Mouse (Mus musculus) midbrain, embryonic 10.5 days (tissue): ENCODE measurements at regions not wholly inside any gene's neighbourhood (a gene's known extent, or its start where the extent isn't known, plus 50 kb on each side); places are given as distances from the start of the nearest gene placed in this dataset.

Source experiments
- DNase-seq: peaks from one replicate; pipeline ENCODE4 v3.0.0-alpha.2; 2017; ENCODE audit warnings: low spot score
- H3K27ac ChIP-seq: fragments of 300-500 bp; sonication (generic); replicated peaks from 2 replicates; pipeline ENCODE4 v1.5.1; 2016; ENCODE audit warnings: mild to moderate bottlenecking
- H3K27me3 ChIP-seq: fragments of 300-500 bp; sonication (generic); 2 replicates; pipeline ENCODE4 v1.6.1; 2016; ENCODE audit warnings: low read depth, mild to moderate bottlenecking; ENCODE audit not compliant: poor library complexity, severe bottlenecking
- H3K36me3 ChIP-seq: fragments of 300-500 bp; sonication (generic); 2 replicates; pipeline ENCODE4 v1.6.1; 2016; ENCODE audit warnings: mild to moderate bottlenecking, moderate library complexity
- H3K4me1 ChIP-seq: fragments of 300-500 bp; sonication (generic); 2 replicates; pipeline ENCODE4 v1.6.1; 2016
- H3K4me3 ChIP-seq: fragments of 300-500 bp; sonication (generic); 2 replicates; pipeline ENCODE4 v1.5.1; 2016; ENCODE audit warnings: mild to moderate bottlenecking, moderate library complexity
- H3K9me3 ChIP-seq: fragments of 300-500 bp; sonication (generic); replicated peaks from 2 replicates; pipeline ENCODE4 v1.6.1; 2016; ENCODE audit warnings: mild to moderate bottlenecking
- WGBS: fragments of 180-500 bp; shearing (Covaris S2); methylation state at CpG from one replicate; pipeline ENCODE4 v1.1.7; 2016; 5-methylcytosine and 5-hydroxymethylcytosine counted together

DNA sequence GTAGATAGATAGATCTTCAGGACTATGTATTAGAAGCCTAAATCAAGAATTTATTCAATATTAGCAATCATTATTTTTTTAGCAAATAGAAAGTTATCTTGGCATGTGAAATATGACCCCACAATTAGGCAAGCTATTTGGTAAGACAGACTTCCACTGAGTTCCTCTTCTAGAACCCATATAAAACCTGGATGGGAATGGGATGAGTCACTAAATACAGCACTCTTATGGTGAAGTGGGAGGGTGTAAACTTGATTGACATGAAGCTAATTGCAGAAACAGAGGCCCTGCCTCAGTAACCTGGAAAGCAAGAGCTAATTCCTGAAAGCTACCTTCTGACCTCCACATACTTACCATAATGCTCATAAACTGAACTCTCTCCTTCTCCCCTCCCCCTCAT is 723.2 kb upstream of the Zeb2 start:
- Histone ChIP-seq H3K36me3 (no peaks in the 10 kb centered on the region), H3K27me3 (no peaks in the 10 kb centered on the region), H3K4me1 (no peaks in the 10 kb centered on the region), H3K9me3 (no peaks in the 10 kb centered on the region), H3K4me3 (no peak overlapping the region), H3K27ac (no peak overlapping the region)
- DNase-seq: no peak

DNA sequence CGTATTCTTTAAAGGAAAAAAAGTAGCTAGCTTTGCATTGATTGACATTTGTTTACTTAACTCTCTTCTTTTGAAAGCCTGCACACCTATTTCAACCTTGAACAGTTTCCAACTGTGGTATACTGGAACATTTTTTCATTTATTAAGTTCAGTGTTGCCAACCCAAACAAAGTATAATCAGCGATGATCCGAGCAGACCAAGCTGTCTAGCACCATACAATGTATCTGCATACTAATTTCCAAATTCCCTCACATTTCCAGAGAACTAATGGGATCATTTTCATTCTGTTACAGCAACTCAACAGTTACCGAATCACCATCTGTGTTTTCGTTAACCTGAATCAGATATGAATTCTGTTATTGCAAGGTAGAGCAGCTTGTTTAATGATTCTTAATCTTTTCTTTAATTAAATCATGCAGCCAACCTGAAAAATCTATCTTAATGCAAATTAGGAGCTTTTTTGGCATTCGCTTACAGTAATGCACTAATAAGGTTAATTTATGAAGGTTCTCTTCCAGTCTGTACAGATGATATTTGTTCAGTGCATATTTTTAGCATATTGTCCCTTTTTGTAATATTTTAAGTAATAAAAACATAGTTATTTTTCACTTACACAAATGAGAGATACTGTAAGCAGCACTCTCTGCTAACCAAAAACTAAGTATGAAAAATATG is 719.5 kb upstream of the Zeb2 start:
- DNase-seq: no peak
- Histone ChIP-seq H3K4me3 (no peak overlapping the region), H3K36me3 (no peaks in the 10 kb centered on the region), H3K27ac (no peak overlapping the region), H3K4me1 (no peaks in the 10 kb centered on the region), H3K9me3 (no peaks in the 10 kb centered on the region), H3K27me3 (no peaks in the 10 kb centered on the region)
- WGBS: 91% methylated on average over 6 of the region's 6 CpGs

DNA sequence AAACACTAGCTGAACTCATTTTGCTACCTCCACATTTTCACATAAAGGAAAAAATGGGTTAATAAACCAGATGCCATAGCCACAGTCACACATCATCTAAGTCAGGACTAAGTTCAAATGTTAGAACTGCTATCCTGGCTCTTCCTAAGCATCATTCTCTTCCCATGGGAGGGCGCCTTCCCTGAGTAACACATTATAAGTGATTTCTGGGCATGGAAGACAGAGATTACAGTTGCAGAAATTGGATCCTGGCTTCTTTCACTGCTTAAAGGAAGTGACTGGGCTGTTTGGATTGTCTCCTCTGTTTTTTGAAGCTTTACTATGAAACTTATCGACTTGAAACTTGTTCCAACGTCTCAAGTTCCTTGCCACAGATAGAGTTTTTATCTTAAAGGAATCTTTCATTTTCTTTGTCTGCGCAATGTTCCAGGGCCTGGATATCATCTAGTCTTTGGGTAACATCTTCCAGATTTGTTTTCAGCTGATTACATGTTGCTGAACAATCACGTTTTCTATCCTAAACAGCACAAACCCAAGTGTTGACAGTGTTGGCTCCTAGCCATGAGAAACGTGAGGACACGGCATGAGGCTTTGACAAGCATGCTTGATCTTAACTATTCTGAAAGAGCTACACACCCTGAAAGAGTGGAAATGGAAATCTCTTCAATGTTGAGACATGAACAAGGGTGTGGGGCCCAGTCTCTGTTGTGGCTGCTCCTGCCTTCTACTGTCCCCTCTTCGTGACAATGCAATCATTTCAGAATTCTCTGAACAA is 700.9 kb upstream of the Zeb2 start:
- Histone ChIP-seq H3K27me3 (no peaks in the 10 kb centered on the region), H3K4me3 (no peak overlapping the region), H3K36me3 (no peaks in the 10 kb centered on the region), H3K27ac (no peak overlapping the region), H3K4me1 (peaks cover 4% of the 10 kb centered on the region; the same call in 1 of the 2 replicates), H3K9me3 (no peaks in the 10 kb centered on the region)
- 88% methylated on average over 8 of the region's 8 CpGs for WGBS
- DNase-seq: no peak

DNA sequence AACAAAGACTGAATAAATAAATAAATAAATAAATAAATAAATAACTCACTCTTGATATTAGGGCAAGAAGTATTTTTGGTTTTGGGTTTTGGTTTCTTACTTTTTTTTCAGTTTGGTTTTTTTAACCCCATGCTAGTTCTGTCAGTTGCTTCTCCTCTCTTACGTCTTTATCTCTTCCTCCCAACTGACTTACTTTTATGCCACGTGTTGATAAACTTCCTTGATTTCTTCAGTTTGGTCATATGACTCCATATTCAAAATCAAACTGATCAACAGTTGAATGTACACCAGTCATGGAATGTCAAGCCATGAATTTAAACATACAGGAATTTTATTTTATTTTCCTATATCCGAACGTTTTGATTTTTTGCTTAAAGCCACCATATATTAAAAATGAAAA is 697.5 kb upstream of the Zeb2 start:
- 91% methylated on average over 4 of the region's 4 CpGs for WGBS

DNA sequence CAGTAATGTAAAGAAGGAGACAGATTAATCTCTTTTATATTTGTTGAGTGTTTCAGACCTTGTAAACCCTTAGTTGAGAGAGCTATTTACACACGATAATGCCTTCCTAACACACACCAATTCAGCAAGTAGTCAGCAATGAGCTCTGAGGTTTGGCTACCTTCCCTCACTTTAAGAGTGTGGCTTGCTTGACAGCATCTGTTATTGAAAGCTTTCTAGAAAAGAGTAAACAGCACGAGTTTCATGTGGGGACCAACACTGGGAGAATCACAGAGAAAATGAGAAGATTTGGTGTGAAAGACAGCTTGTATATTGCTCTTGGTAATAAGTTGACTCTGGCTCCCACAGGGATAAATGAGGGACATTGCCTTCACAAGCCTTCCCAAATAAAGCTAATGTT is 688.1 kb upstream of the Zeb2 start:
- no peak overlapping the region for H3K27ac ChIP-seq
- H3K9me3 ChIP-seq: no peaks in the 10 kb centered on the region
- no peak overlapping the region for H3K4me3 ChIP-seq
- H3K36me3 ChIP-seq: no peaks in the 10 kb centered on the region
- H3K4me1 ChIP-seq: no peaks in the 10 kb centered on the region
- no peaks in the 10 kb centered on the region for H3K27me3 ChIP-seq
- no peak for DNase-seq
- 77% methylated on average over 2 of the region's 2 CpGs for WGBS

More for the DNA sequence above, 697.5 kb upstream of the Zeb2 start:
- H3K9me3 ChIP-seq: no peaks in the 10 kb centered on the region
- no peak overlapping the region for H3K27ac ChIP-seq
- no peaks in the 10 kb centered on the region for H3K36me3 ChIP-seq
- no peaks in the 10 kb centered on the region for H3K4me1 ChIP-seq
- no peak overlapping the region for H3K4me3 ChIP-seq
- no peaks in the 10 kb centered on the region for H3K27me3 ChIP-seq
- DNase-seq: no peak

DNA sequence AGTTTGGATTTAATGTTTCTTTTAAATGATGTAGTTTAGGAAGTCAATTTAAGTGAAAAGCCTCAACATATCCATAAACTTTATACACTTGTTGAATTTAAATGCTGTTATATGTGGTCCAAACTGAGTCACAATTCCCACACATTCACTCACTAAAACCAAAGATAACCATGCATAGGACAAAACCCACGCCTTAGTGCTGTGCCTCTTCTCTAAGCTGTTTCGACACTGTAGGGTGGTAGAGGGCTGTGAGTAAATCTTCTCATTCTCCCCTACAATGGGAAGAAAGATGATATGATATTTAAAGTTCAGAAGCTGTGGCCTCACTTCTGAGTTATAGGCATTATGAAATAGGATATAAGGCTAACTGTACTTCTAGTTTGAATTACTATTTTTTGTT is 682.9 kb upstream of the Zeb2 start:
- DNase-seq: no peak
- no peaks in the 10 kb centered on the region for H3K27me3 ChIP-seq
- no peak overlapping the region for H3K4me3 ChIP-seq
- H3K4me1 ChIP-seq: no peaks in the 10 kb centered on the region
- no peaks in the 10 kb centered on the region for H3K36me3 ChIP-seq
- H3K9me3 ChIP-seq: no peaks in the 10 kb centered on the region
- H3K27ac ChIP-seq: no peak overlapping the region
- 83% methylated on average over 2 of the region's 2 CpGs for WGBS

DNA sequence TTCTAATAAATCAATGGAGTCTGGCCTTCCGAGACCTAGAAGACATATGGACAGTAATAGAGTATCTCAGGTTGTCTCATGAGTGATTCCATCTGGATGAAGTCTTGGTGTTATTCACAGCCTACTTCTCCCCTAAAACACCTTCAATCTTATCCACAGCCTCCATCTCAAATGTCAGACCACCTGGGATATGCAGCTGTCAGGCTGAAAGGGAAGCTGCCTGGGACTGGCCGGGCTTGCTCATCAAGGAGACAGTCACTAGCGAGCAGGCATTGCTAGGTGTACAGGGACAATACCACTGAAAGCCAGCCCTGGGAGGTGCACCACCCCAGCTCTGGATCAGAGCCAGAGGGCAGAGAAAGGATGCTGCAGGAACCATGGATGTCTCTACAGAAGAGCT is 676.4 kb upstream of the Zeb2 start:
- Histone ChIP-seq H3K27ac (no peak overlapping the region), H3K4me1 (peaks cover 11% of the 10 kb centered on the region), H3K9me3 (no peaks in the 10 kb centered on the region), H3K4me3 (no peak overlapping the region), H3K27me3 (no peaks in the 10 kb centered on the region), H3K36me3 (no peaks in the 10 kb centered on the region)
- no peak for DNase-seq
- 76% methylated on average over 3 of the region's 3 CpGs for whole genome bisulfite sequencing

DNA sequence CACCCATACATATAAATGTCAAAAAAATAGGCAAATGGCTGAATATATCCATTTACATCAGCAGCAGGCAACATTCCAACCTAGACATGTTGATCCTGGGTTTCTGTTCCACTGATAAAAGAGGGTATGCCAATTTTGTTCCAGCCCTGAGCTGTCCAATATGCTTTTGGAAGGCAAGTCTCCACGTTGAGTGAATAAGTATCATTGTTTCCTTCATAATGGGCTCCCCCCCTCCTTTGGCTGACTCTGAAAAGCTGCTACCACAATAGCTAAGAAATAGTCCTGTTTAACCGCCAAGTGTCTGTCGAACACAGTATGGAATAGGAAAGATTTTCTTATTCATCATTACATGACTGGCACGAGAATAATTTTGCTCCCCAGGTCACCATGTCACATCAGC is 672.5 kb upstream of the Zeb2 start:
- H3K4me1 ChIP-seq: peaks cover 22% of the 10 kb centered on the region
- no peak overlapping the region for H3K27ac ChIP-seq
- DNase-seq: no peak
- H3K27me3 ChIP-seq: no peaks in the 10 kb centered on the region
- H3K9me3 ChIP-seq: no peaks in the 10 kb centered on the region
- no peak overlapping the region for H3K4me3 ChIP-seq
- 40% methylated on average over 4 of the region's 4 CpGs for WGBS
- H3K36me3 ChIP-seq: no peaks in the 10 kb centered on the region

DNA sequence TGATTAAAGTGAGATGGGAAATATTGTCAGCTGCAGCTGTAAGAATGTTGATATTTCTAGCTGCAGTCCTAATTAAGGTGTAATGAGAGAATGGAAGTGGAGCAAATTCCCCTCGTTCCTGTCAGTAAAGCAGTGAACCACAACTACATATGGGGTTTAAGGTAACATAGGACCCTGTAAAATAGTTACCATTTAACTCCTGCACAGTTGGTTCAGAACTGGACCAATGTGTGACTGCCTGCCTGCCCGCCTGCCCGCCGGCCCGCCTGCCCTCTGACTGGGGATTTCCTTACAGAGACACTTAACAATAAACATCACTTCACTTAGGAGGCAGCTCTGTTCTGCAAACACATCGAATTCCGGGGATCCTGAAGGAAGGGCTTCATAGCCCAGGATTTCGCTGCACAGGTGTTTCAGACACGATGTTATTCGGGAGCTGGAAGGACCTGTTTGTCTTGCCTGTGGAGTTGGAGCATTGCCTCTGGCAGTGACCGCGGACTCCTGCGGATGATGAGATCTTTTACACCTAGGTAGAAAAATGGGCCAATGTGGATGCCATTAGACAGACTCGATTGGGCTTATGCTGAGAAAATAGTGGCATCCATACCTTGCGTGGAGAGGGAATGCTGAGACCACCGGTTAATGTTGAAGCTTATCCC is 670.7 kb upstream of the Zeb2 start:
- Histone ChIP-seq H3K4me1 (peaks cover 22% of the 10 kb centered on the region), H3K36me3 (no peaks in the 10 kb centered on the region), H3K4me3 (no peak overlapping the region), H3K27me3 (no peaks in the 10 kb centered on the region), H3K27ac (no peak overlapping the region), H3K9me3 (no peaks in the 10 kb centered on the region)
- WGBS: 71% methylated on average over 16 of the region's 16 CpGs
- no peak for DNase-seq

DNA sequence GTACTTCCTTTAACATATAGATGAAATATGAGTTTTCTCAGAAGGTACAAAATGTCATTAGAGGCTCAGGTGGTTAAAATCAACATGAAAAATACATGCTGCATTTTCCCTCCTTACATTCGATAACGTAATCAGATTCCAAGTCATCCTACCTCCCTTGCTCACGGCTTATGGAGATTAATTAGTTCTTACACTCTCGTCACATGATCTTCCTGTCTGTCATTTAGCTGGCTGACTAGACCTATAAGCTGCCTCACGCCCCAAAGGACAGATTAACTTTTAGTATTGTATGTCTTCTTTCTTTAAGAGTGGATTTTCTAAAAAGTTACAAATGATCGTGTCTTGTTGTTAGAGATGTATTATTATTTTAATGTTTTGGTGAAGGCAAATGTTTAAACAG is 669.6 kb upstream of the Zeb2 start:
- H3K27ac ChIP-seq: no peak overlapping the region
- no peaks in the 10 kb centered on the region for H3K36me3 ChIP-seq
- no peaks in the 10 kb centered on the region for H3K27me3 ChIP-seq
- 68% methylated on average over 6 of the region's 6 CpGs for WGBS
- H3K9me3 ChIP-seq: no peaks in the 10 kb centered on the region
- H3K4me1 ChIP-seq: peaks cover 22% of the 10 kb centered on the region
- DNase-seq: no peak
- H3K4me3 ChIP-seq: no peak overlapping the region

DNA sequence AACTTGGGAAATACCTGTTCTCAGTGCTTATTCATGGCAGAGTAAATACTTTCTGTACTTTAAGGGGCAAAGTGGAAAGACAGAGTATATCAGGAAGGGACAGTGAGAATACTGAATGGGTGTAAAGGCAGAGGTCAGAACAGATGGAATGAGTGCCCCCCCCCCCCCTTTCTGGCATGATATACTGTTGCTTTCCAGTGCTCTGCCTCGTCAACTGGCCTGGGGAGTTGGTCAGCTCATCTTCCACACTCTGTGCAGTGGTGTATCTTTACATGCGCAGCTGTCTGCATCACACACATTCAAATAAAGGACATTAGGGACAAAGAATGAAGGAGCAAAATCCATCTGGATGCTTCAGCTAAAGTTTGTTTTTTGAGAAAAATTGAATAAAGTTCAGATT is 668.5 kb upstream of the Zeb2 start:
- Histone ChIP-seq H3K9me3 (no peaks in the 10 kb centered on the region), H3K4me1 (peaks cover 22% of the 10 kb centered on the region), H3K27ac (no peak overlapping the region), H3K36me3 (no peaks in the 10 kb centered on the region), H3K27me3 (no peaks in the 10 kb centered on the region), H3K4me3 (no peak overlapping the region)
- DNase-seq: no peak
- WGBS: 74% methylated on average over 2 of the region's 2 CpGs

DNA sequence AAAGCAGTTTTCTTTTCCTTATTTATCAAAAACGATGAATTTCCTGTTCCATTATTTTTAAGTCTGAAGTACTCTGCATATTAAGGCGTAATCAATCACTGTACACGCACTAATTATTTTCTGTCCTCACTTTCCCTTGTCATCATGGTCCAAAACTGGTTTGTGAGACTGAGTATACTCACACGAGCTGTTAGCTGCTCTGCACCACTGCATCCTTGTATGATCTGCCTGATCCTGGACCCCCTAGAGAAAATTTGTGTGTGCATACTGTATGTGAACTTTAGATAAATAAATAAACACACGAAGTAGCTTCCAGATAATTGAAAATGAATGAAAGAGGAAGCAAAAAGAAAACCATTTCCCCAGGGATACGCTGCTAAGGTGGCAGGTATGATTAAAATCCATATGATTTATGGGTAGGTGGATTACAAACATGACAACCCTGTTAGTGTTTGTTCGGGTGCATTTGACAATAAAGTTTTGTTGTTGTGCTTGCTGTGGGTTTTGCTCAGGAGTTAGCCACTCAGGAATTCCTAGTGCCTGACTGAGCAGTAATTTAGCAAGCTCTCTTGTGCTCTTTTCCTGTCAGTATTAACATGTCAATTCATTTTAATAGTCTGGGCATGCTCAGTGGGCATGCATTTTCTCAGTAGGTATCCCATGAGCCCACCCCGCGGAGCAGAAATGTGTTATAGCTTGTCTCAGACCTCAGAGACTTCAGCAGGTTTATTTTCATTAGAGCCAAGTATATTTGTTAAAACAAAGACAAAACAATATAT is 666.6 kb upstream of the Zeb2 start:
- Histone ChIP-seq H3K9me3 (no peaks in the 10 kb centered on the region), H3K4me3 (no peak overlapping the region), H3K27me3 (no peaks in the 10 kb centered on the region), H3K36me3 (no peaks in the 10 kb centered on the region), H3K27ac (no peak overlapping the region), H3K4me1 (peaks cover 13% of the 10 kb centered on the region)
- no peak for DNase-seq
- 85% methylated on average over 9 of the region's 9 CpGs for WGBS
